Mouse (Mus musculus): ENCODE data around the gene Racgap1.

Gene Racgap1

DNA sequence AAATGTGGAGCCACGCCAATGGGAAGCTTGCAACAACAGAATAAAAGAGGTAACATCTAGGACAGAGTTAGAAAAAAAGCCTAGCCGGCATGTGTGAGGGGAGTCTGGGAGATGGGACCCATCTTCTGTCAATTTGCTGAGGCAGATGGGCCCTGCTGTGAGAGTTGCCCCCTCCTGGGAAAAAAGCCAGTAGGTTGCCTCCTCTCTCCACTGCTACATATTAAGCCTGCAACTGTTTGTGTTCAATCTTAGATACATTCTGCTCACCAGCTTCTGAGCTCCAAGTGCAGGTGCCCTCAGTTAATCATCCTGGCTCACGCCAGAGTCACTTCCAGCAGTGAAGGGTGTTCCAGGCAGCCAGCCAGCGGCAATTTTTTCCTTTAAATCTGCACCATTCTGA, 31.6 kb downstream of the Racgap1 start:
- no peak for DNase-seq (ENCODE audit: low spot score in 2 of 2)

DNA sequence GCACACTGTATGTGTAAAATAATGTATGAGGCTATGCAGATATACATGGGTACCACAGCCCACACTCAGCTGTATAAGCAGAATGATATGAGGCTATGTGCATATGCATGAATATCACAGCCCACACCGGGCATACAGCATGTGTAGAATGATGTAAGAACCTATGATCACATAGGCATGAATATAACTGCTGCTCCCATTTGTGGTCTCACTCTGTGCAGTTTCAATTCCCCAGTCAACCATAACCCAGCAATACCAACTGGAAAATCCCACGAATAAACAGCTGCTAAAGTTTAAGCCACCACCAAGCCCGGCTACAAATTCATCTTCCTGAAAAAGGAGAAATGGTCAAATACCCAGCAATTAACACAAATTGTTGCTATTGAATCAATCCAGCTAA, 32.9 kb downstream of the Racgap1 start:
- no peak for DNase-seq (ENCODE audit: low spot score in 2 of 2)

- no peak for DNase-seq (ENCODE audit: low spot score in 2 of 2)
These were observed 36.2 kb downstream of the Racgap1 start for GRCm38 (mm10) chr15:99615246-99615645.

- no peak for DNase-seq (ENCODE audit: low spot score in 2 of 2)
These were observed 36.7 kb downstream of the Racgap1 start for GRCm38 (mm10) chr15:99614753-99615152.

DNA sequence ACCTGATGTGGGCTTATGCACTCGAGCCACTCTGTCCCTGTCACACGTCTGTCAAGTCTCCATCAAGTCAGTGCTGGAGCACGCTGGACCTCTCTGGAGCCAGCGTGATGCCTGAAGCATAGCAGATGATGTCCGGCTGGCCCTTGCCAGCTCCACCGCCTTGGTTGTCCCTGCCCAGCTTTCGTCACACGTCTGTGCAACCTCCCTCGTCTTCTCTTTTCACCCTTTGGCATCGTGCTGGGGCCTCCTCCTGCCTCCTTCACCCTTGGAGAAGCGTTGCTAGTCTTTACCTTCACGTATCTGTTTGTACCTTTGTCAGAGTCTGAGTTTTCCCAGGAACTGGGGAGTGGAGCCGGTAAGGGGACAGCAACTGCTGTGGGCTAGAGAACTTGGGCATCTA, 37.2 kb downstream of the Racgap1 start:
- DNase-seq (ENCODE audit: low spot score in 2 of 2) = no peak

DNA sequence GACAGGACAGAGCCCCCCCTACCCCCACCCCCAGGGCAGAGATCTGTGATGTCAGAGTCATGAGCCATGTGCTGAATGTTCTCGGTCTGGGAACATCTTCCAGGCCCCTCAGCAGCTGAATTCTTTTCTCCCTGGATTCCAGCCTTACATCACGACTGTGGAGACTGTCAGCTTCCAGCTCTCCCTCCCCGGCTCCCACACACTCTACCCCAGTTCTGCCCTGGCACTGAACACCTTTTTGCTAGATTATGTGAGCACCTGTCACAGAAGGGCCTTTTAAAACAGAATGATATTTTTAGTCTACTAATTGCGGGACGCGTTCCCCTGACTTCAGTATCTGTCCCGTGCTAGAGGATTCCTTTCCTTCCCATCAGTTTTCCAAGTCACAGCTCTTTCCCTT, 39.9 kb downstream of the Racgap1 start:
- no peak for DNase-seq (ENCODE audit: low spot score in 2 of 2)

DNA sequence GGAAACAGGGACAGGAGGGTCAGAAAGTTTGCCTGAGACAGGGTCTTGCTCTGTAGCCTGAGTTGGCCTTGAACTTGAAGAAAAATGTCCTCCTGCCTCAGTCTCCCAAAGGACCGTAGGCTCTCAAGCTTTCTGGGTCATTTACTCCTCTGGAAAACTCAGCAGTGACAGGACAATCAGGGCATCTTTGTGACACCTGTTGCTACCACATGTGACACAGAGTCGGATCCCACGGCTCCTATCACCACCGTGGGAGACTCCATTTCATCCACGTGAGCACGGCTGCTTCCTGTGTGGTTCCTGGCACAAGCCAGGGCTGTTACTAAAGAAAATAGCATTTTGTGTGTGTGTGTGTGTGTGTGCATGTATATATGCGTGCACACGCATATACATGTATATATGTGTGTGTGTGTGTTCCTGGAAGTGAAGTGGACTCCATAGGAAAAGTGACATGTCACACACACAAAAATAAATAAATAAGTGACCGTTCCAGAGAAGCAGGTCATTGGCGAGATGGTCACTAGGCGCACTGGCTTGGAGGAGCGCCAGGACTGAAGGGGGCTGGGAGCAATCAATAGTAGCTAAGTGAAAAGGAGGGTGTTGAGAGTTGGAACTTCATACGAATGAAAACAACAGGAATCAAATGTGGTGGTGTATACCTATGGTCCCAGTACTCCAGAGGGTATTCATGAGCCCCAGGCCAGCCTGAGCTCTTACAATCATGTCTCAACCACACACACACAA, 42.9 kb downstream of the Racgap1 start:
- no peak for DNase-seq (ENCODE audit: low spot score in 2 of 2)

- no peak for DNase-seq (ENCODE audit: low spot score in 2 of 2)
These were observed 43.9 kb downstream of the Racgap1 start for GRCm38 (mm10) chr15:99607388-99608113.

DNA sequence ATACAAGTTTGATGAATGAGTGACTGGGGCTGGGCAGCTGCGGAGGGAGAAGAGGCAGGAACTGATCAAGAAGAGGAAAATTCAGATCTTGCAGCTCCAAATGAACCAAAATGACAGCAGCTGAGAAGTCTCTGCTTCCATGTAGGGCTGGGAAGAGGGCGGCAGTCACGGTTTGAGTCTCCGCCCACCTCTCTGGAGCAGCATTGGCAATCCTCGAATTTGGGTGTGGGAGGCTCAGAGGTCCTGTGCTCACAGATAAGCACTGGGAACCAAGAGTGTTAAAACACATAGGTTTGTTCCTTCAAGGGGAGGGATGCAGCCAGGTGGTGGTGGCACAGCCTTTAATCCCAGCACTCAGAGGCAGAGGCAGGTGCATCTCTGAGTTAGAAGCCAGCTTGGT, 44.9 kb downstream of the Racgap1 start:
- peak in 1 of 2 experiments; percentile 49 for DNase-seq (ENCODE audit: low spot score in 2 of 2)

DNA sequence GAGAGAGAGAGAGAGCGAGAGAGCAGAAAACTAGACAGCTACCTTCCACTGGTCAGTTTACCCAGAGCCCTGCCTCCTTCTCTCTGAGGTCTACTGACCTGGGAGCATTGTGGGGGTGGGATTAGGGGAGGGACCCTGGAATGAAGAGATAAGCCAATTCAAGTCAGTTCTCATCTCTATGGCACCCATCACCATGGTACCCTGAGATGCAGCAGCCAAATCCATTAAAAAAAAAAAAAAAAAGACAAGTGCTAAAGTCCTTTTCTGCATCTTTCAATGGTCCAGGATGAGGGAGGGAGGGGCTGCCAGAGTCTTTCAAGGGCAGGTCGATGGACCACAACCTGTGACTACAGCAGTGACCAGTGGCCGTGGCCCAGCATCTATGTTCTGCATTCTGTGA, 45.9 kb downstream of the Racgap1 start:
- DNase-seq (ENCODE audit: low spot score in 2 of 2) = no peak

GRCm38 (mm10) chr15:99603216-99603615, 48.2 kb downstream of the Racgap1 start:
- no peak for DNase-seq (ENCODE audit: low spot score in 2 of 2)

DNA sequence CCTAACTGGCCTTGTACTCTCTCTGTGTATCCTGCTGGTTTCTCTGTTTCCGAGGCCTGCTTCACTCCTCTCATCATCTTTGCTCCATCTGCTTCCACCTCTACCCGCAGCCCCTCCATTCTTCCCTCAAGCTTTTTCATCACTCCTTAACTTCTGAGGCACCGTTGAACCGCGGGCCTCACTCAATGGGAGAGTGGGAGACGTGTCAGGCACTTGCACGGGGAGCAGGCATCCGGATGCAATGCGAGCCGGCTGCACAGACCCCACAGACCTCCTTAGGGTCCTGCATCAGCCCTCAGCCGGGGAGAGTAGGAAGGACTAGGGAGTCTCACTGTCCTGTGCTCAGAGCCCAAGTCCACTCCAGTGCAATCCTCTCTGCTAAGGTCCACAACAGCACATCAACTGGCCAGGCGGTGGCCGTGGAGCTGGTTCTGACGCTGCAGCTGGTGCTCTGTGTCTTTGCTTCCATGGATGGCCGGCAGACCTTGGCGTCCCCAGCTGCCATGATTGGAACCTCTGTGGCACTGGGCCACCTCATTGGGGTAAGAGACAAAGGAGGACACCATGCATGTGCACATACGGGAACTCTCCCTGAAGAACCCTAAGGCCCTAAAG, 49.1 kb downstream of the Racgap1 start:
- DNase-seq (ENCODE audit: low spot score in 2 of 2) = no peak

GRCm38 (mm10) chr15:99601823-99602120, 49.7 kb downstream of the Racgap1 start:
- DNase-seq (ENCODE audit: low spot score in 2 of 2) = no peak

- no peak for DNase-seq (ENCODE audit: low spot score in 2 of 2)
These were observed 50.3 kb downstream of the Racgap1 start, which contains the start of gene Aqp6 for GRCm38 (mm10) chr15:99600986-99601822. TSS of gene Aqp6 (plus strand) at chr15:99601400.

GRCm38 (mm10) chr15:99599245-99600070, 52.0 kb downstream of the Racgap1 start:
- DNase-seq (ENCODE audit: low spot score in 2 of 2) = no peak

- DNase-seq (ENCODE audit: low spot score in 2 of 2) = no peak
These were observed 53.9 kb downstream of the Racgap1 start for GRCm38 (mm10) chr15:99597596-99597995.

- no peak for DNase-seq (ENCODE audit: low spot score in 2 of 2)
These were observed 54.6 kb downstream of the Racgap1 start for GRCm38 (mm10) chr15:99596841-99597240.

DNA sequence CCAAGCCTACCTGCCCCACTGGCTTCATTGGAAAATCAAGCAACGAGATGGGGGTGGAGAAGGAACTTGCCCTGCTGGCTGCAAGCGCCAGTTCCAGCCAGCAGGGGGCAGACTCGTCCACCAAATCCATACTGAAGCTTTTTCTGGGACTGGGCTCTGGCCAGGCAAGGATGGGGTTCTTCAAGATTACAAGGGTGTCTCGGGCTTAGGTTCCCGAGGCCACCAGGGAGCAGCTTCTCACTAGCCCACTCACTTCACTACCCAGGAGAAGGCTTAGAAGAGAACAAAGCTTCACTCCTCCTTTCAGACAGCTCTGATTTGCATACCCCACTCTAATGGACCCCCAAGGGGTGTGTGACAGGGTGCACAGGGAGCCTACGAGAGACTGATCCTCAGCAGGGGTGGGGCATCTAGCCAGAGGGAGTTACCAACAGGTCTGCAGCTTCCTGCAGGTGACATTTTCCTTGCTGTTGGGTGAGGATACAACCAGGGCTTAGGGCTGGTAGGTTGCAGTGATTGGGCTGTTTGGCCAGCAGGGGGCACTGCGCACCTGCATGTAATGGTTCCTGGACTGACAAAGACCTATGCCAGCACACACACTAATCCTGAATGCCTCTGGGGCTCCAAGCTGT, 55.3 kb downstream of the Racgap1 start:
- peak; percentile 63 to 85 for DNase-seq (ENCODE audit: low spot score in 2 of 2)

DNA sequence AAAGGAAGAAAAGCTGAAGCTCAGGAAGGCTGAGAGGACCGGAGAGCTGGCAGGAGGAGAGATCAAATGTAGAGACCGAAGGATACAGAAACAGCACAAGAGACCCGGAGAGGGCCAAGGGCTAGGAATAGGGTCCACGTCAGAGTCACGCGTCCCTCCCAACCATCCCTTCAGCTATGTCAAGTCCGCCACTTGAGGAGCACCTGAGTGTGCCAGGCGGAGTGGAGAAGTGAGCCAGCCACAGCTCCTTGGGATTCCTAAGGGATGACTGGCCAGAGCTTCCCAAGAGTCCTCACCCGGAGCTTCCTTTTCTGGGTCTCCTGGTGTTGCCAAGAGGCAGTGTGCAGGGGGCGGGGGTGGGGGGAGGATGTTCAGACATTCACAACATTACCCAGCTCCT, 56.5 kb downstream of the Racgap1 start:
- no peak for DNase-seq (ENCODE audit: low spot score in 2 of 2)

DNA sequence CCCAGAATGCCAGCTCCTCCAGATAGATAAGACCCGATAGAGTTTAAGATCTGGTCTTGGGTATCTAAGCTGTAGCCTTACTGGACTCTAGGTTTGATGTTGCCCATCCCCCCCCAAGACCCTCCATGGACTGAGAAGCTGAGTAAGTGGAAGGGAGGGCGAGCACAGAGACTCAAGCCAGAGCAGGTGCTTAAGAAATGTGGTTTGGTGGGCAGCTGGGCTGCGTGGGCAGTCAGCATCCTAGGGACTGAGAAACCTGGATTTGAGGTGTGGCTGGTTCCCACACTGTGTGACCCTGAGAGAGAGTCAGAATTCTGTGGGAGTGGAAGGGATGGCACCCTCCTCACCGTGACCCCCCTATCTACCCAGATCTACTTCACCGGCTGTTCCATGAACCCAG, 58.6 kb downstream of the Racgap1 start:
- no peak for DNase-seq (ENCODE audit: low spot score in 2 of 2)

DNA sequence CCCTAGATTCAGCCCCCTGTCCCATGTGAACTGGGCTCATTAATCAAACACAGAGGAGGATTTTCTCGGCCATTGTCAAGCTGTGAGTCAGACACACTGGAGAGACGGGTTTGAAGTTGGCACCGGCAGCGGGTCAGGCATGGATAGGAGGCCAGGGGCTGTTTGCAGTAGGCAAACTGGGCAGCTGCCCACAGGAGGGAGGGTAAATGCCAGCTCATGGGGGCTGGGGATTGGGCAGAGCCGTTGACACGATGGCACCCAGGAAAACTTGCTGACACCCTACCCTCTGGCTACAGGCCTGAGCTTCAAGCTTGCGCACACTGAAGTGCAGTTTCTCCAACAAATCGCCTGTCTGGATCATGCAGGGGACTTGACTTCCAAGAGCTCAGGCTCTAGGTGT, 59.3 kb downstream of the Racgap1 start:
- DNase-seq (ENCODE audit: low spot score in 2 of 2) = no peak
